Mouse (Mus musculus) ES-Bruce4 (cell line): ENCODE measurements around the gene Klra17.
"Not testable (repeated sequence)": the region's sequence is repeated elsewhere in the genome, so short reads cannot be mapped to it uniquely, and the experiment has no call there.

Experiments used
- CTCF ChIP-seq: IDR thresholded peaks from one replicate; pipeline ENCODE4 v1.8.1; 2011; ENCODE audit warnings: low read depth, low read length
- EP300 ChIP-seq: IDR thresholded peaks from 2 replicates; pipeline ENCODE4 v1.6.1; 2011; ENCODE audit warnings: low read depth, low read length; ENCODE audit not compliant: insufficient read depth
- POLR2A ChIP-seq: IDR thresholded peaks from one replicate; pipeline ENCODE4 v1.8.1; 2011; ENCODE audit warnings: low read length; ENCODE audit not compliant: insufficient read depth

GRCm38 (mm10) chr6:129862349-129862748 lies 14.1 kb downstream of the Klra17 start, which contains the start of gene Gm17631:
- not testable (repeated sequence) for TF ChIP-seq CTCF, EP300, POLR2A
